Mouse (Mus musculus): Measurements from ENCODE around the gene 4930455H04Rik. TPM values are rescaled to one million over a fixed set of nuclear protein-coding genes. Genes with fewer than 3 reads are reported as not detected.
A peak's percentile ranks its signal among the peaks of the same experiment; 100 is the strongest.

The 4930455H04Rik gene
- polyA plus RNA-seq, 1 experiment from 2014 or later, result not detected

GRCm38 (mm10) chr3:116969003-116969402 lies 936 bp downstream of the 4930455H04Rik start:
- peak overlapping the region; percentile 78 for H3K27ac ChIP-seq
- 36% methylated on average over 3 of the region's 5 CpGs for WGBS
- no peaks in the 10 kb centered on the region for H3K36me3 ChIP-seq
- H3K4me3 ChIP-seq (replicated peaks), result peak overlapping the region; percentile 42
- H3K4me1 ChIP-seq (replicated peaks), result peaks cover 27% of the 10 kb centered on the region
- 0 out of 2 replicates have a peak, but pooled peaks cover 3% of the 10 kb centered on the region for H3K27me3 ChIP-seq
- ATAC-seq, result peak; percentile 55
- H3K9me3 ChIP-seq, result no peaks in the 10 kb centered on the region
- H3K4me2 ChIP-seq (replicated peaks), result peak overlapping the region; percentile 53
- H3K9ac ChIP-seq (replicated peaks), result peak overlapping the region; percentile 56; the same call in 1 of the 2 replicates

GRCm38 (mm10) chr3:116969786-116970185 lies 1.7 kb downstream of the 4930455H04Rik start:
- H3K4me1 ChIP-seq (replicated peaks), result peaks cover 27% of the 10 kb centered on the region
- H3K4me3 ChIP-seq (replicated peaks), result no peak overlapping the region
- H3K27ac ChIP-seq, result no peak overlapping the region
- no peak overlapping the region for H3K9ac ChIP-seq (replicated peaks)
- H3K36me3 ChIP-seq, result no peaks in the 10 kb centered on the region
- no peak for ATAC-seq
- no peaks in the 10 kb centered on the region for H3K9me3 ChIP-seq
- WGBS, result 59% methylated on average over 5 of the region's 5 CpGs
- no peak overlapping the region for H3K4me2 ChIP-seq (replicated peaks)
- 0 out of 2 replicates have a peak, but pooled peaks cover 3% of the 10 kb centered on the region for H3K27me3 ChIP-seq

GRCm38 (mm10) chr3:116981811-116982575 lies 13.9 kb downstream of the 4930455H04Rik start:
- Histone ChIP-seq H3K4me3 (replicated peaks) (no peak overlapping the region), H3K27ac (no peak overlapping the region), H3K36me3 (no peaks in the 10 kb centered on the region), H3K4me2 (replicated peaks) (no peak overlapping the region), H3K4me1 (replicated peaks) (peaks cover 25% of the 10 kb centered on the region), H3K27me3 (no peaks in the 10 kb centered on the region), H3K9ac (replicated peaks) (no peak overlapping the region), H3K9me3 (0 out of 2 replicates have a peak, but pooled peaks cover 9% of the 10 kb centered on the region)
- 84% methylated on average over 9 of the region's 9 CpGs for WGBS
- ATAC-seq, result no peak

GRCm38 (mm10) chr3:116985042-116985455 lies 17.0 kb downstream of the 4930455H04Rik start:
- no peaks in the 10 kb centered on the region for H3K36me3 ChIP-seq
- no peak overlapping the region for H3K4me2 ChIP-seq (replicated peaks)
- 22% methylated on average over 1 of the region's 1 CpGs for WGBS
- H3K9me3 ChIP-seq, result no peaks in the 10 kb centered on the region
- no peak overlapping the region for H3K9ac ChIP-seq (replicated peaks)
- no peak overlapping the region for H3K4me3 ChIP-seq (replicated peaks)
- H3K27me3 ChIP-seq, result no peaks in the 10 kb centered on the region
- peak overlapping the region; percentile 47; the same call in 1 of the 2 replicates for H3K27ac ChIP-seq
- H3K4me1 ChIP-seq (replicated peaks), result peaks cover 25% of the 10 kb centered on the region
- peak; percentile 97 for ATAC-seq

- Histone ChIP-seq H3K36me3 (no peaks in the 10 kb centered on the region), H3K4me3 (replicated peaks) (no peak overlapping the region), H3K4me2 (replicated peaks) (no peak overlapping the region), H3K4me1 (replicated peaks) (peaks cover 25% of the 10 kb centered on the region), H3K27ac (peak overlapping the region; percentile 56), H3K9ac (replicated peaks) (no peak overlapping the region), H3K27me3 (no peaks in the 10 kb centered on the region), H3K9me3 (no peaks in the 10 kb centered on the region)
- ATAC-seq, result peak; percentile 48; the same call in 1 of the 2 replicates
- WGBS, result 33% methylated on average over 1 of the region's 1 CpGs
These were observed 17.7 kb downstream of the 4930455H04Rik start for GRCm38 (mm10) chr3:116985741-116986140.

GRCm38 (mm10) chr3:116986451-116986850 lies 18.4 kb downstream of the 4930455H04Rik start:
- 57% methylated on average over 2 of the region's 2 CpGs for WGBS
- H3K4me3 ChIP-seq (replicated peaks), result no peak overlapping the region
- no peaks in the 10 kb centered on the region for H3K36me3 ChIP-seq
- no peaks in the 10 kb centered on the region for H3K27me3 ChIP-seq
- H3K9ac ChIP-seq (replicated peaks), result no peak overlapping the region
- no peaks in the 10 kb centered on the region for H3K9me3 ChIP-seq
- H3K4me1 ChIP-seq (replicated peaks), result peaks cover 25% of the 10 kb centered on the region
- no peak overlapping the region for H3K27ac ChIP-seq
- ATAC-seq, result no peak
- no peak overlapping the region for H3K4me2 ChIP-seq (replicated peaks)

GRCm38 (mm10) chr3:116988221-116988620 lies 20.2 kb downstream of the 4930455H04Rik start:
- no peaks in the 10 kb centered on the region for H3K9me3 ChIP-seq
- H3K27ac ChIP-seq, result no peak overlapping the region

GRCm38 (mm10) chr3:116991180-116991579 lies 23.1 kb downstream of the 4930455H04Rik start:
- Histone ChIP-seq H3K27ac (no peak overlapping the region), H3K9ac (replicated peaks) (no peak overlapping the region), H3K9me3 (no peaks in the 10 kb centered on the region), H3K4me2 (replicated peaks) (no peak overlapping the region), H3K4me3 (replicated peaks) (no peak overlapping the region), H3K36me3 (no peaks in the 10 kb centered on the region), H3K4me1 (replicated peaks) (peaks cover 8% of the 10 kb centered on the region), H3K27me3 (no peaks in the 10 kb centered on the region)
- 89% methylated on average over 2 of the region's 2 CpGs for WGBS
- no peak for ATAC-seq

More at GRCm38 (mm10) chr3:116988221-116988620, 20.2 kb downstream of the 4930455H04Rik start:
- WGBS, result 84% methylated on average over 3 of the region's 3 CpGs
- no peaks in the 10 kb centered on the region for H3K27me3 ChIP-seq
- ATAC-seq, result no peak
- no peak overlapping the region for H3K4me3 ChIP-seq (replicated peaks)
- H3K4me2 ChIP-seq (replicated peaks), result no peak overlapping the region
- no peak overlapping the region for H3K9ac ChIP-seq (replicated peaks)
- H3K36me3 ChIP-seq, result no peaks in the 10 kb centered on the region
- H3K4me1 ChIP-seq (replicated peaks), result peaks cover 25% of the 10 kb centered on the region

GRCm38 (mm10) chr3:116993011-116993410 lies 24.9 kb downstream of the 4930455H04Rik start:
- H3K27ac ChIP-seq, result no peak overlapping the region
- H3K4me2 ChIP-seq (replicated peaks), result no peak overlapping the region
- H3K4me1 ChIP-seq (replicated peaks), result no peaks in the 10 kb centered on the region
- no peaks in the 10 kb centered on the region for H3K27me3 ChIP-seq
- no peaks in the 10 kb centered on the region for H3K9me3 ChIP-seq
- H3K4me3 ChIP-seq (replicated peaks), result no peak overlapping the region
- H3K36me3 ChIP-seq, result no peaks in the 10 kb centered on the region
- no peak overlapping the region for H3K9ac ChIP-seq (replicated peaks)
- ATAC-seq, result no peak
- WGBS, result 86% methylated on average over 2 of the region's 2 CpGs

- H3K27ac ChIP-seq, result no peak overlapping the region
- peak; percentile 85 for ATAC-seq
- peaks cover 19% of the 10 kb centered on the region; the same call in 1 of the 2 replicates for H3K27me3 ChIP-seq
- H3K4me2 ChIP-seq (replicated peaks), result no peak overlapping the region
- no peaks in the 10 kb centered on the region for H3K36me3 ChIP-seq
- H3K9me3 ChIP-seq, result no peaks in the 10 kb centered on the region
- H3K4me1 ChIP-seq (replicated peaks), result peaks cover 13% of the 10 kb centered on the region
- WGBS, result 31% methylated on average over 9 of the region's 9 CpGs
- H3K4me3 ChIP-seq (replicated peaks), result no peak overlapping the region
- no peak overlapping the region for H3K9ac ChIP-seq (replicated peaks)
These were observed 33.8 kb downstream of the 4930455H04Rik start for GRCm38 (mm10) chr3:117001686-117002485.

GRCm38 (mm10) chr3:117003379-117003778 lies 35.3 kb downstream of the 4930455H04Rik start:
- H3K4me2 ChIP-seq (replicated peaks), result no peak overlapping the region
- no peak overlapping the region for H3K9ac ChIP-seq (replicated peaks)
- H3K4me3 ChIP-seq (replicated peaks), result no peak overlapping the region
- 82% methylated on average over 6 of the region's 6 CpGs for WGBS
- no peak overlapping the region for H3K27ac ChIP-seq
- ATAC-seq, result no peak
- H3K36me3 ChIP-seq, result no peaks in the 10 kb centered on the region
- peaks cover 18% of the 10 kb centered on the region; the same call in 1 of the 2 replicates for H3K27me3 ChIP-seq
- no peaks in the 10 kb centered on the region for H3K9me3 ChIP-seq
- H3K4me1 ChIP-seq (replicated peaks), result peaks cover 13% of the 10 kb centered on the region

GRCm38 (mm10) chr3:117006636-117007035 lies 38.6 kb downstream of the 4930455H04Rik start:
- H3K4me3 ChIP-seq (replicated peaks), result no peak overlapping the region
- no peak overlapping the region for H3K27ac ChIP-seq
- no peak for ATAC-seq
- peaks cover 8% of the 10 kb centered on the region for H3K4me1 ChIP-seq (replicated peaks)
- H3K27me3 ChIP-seq, result peaks cover 12% of the 10 kb centered on the region; the same call in 1 of the 2 replicates
- H3K36me3 ChIP-seq, result no peaks in the 10 kb centered on the region
- 97% methylated on average over 3 of the region's 3 CpGs for WGBS
- H3K4me2 ChIP-seq (replicated peaks), result no peak overlapping the region
- no peak overlapping the region for H3K9ac ChIP-seq (replicated peaks)
- no peaks in the 10 kb centered on the region for H3K9me3 ChIP-seq

All from midbrain, embryonic 13.5 days (tissue).